Mouse (Mus musculus) ES-E14 (cell line): ENCODE measurements around the gene Fry.

Source experiments
- CHD2 ChIP-seq: IDR thresholded peaks from 2 replicates; pipeline ENCODE4 v1.6.1; 2014; ENCODE audit warnings: mild to moderate bottlenecking, low read depth, low read length, inconsistent platforms
- HCFC1 ChIP-seq: IDR thresholded peaks from 2 replicates; pipeline ENCODE4 v1.6.1; 2012; ENCODE audit warnings: low read length, inconsistent platforms, borderline replicate concordance; ENCODE audit not compliant: insufficient read depth
- ZC3H11A ChIP-seq: IDR thresholded peaks from 2 replicates; pipeline ENCODE4 v1.6.1; 2012; ENCODE audit warnings: low read depth, mild to moderate bottlenecking, inconsistent platforms, low read length, borderline replicate concordance
- ZNF384 ChIP-seq: IDR thresholded peaks from 2 replicates; pipeline ENCODE4 v1.6.1; 2012; ENCODE audit warnings: low read depth, low read length, inconsistent platforms

- TF ChIP-seq HCFC1 (no peak), CHD2 (no peak), ZC3H11A (no peak), ZNF384 (no peak)
Observed at GRCm38 (mm10) chr5:150389589-150390377, 271.3 kb downstream of the Fry start.
